Mouse (Mus musculus) E14TG2a.4 (cell line): ENCODE data around the gene Arhgef12.

ENCODE experiments used
- CTCF ChIP-seq: conservative IDR thresholded peaks from 2 replicates; pipeline ENCODE4 v1.5.1; 2014; ENCODE audit warnings: low read length
- NANOG ChIP-seq: IDR thresholded peaks from 2 replicates; pipeline ENCODE4 v1.6.1; 2014; ENCODE audit warnings: borderline replicate concordance, low read length, mixed read lengths

GRCm38 (mm10) chr9:43145196-43145595, 38.2 kb upstream of the Arhgef12 start:
- TF ChIP-seq CTCF (no peak), NANOG (no peak)
